ENCODE assay signal across 27 mouse cellular contexts in genomic region chr1:192291286-192291685, GRCm38 (mm10).
A peak's percentile ranks its signal among the peaks of the same experiment; 100 is the strongest.
DNase-seq lines count a peak whose midpoint lies in the region; ATAC-seq and TF ChIP-seq lines count a peak whose summit lies in the region.
"Had no signal": no experiment of that assay in that cellular context is flagged by ENCODE, and none has a peak within 500 bp of the region (broad histone marks: within the 10 kb centered on the region; RNA-seq: fewer than 3 reads in every experiment).

No protein-coding gene starts in this region.

- no peaks in the 10 kb centered on the region for H3K36me3 ChIP-seq in embryonic facial prominence, embryonic 11.5 days (replicated peaks; ENCODE audit: control insufficient read depth, insufficient read depth, low read depth, low read length)
- H3K36me3 ChIP-seq in embryonic facial prominence, embryonic 10.5 days (replicated peaks) = no peaks in the 10 kb centered on the region
- H3K36me3 ChIP-seq in lung, embryonic 14.5 days (ENCODE audit: insufficient read depth) = no peaks in the 10 kb centered on the region
- H3K36me3 ChIP-seq: heart, embryonic 13.5 days; hindbrain, embryonic 13.5 days; liver, embryonic 13.5 days; lung, embryonic 15.5 days; midbrain, embryonic 15.5 days had no signal

- no peak overlapping the region for H3K4me2 ChIP-seq in embryonic facial prominence, embryonic 11.5 days (ENCODE audit: low read depth, low read length)
- H3K4me2 ChIP-seq in lung, embryonic 14.5 days = no peak overlapping the region
- H3K4me2 ChIP-seq: heart, embryonic 13.5 days; hindbrain, embryonic 13.5 days; liver, embryonic 13.5 days; lung, embryonic 15.5 days; midbrain, embryonic 15.5 days had no signal

- no peaks in the 10 kb centered on the region for H3K9me3 ChIP-seq in embryonic facial prominence, embryonic 11.5 days (replicated peaks; ENCODE audit: control insufficient read depth, low read length)
- H3K9me3 ChIP-seq in embryonic facial prominence, embryonic 10.5 days = no peaks in the 10 kb centered on the region
- no peaks in the 10 kb centered on the region for H3K9me3 ChIP-seq in lung, embryonic 14.5 days (ENCODE audit: low read depth, low read length)
- H3K9me3 ChIP-seq: heart, embryonic 13.5 days; hindbrain, embryonic 13.5 days; liver, embryonic 13.5 days; lung, embryonic 15.5 days; megakaryocyte, embryonic 14.5 days; midbrain, embryonic 15.5 days had no signal

- no peaks in the 10 kb centered on the region for H3K4me1 ChIP-seq in embryonic facial prominence, embryonic 11.5 days (ENCODE audit: control insufficient read depth, insufficient read depth, low read length)
- H3K4me1 ChIP-seq in embryonic facial prominence, embryonic 10.5 days = no peaks in the 10 kb centered on the region
- no peaks in the 10 kb centered on the region for H3K4me1 ChIP-seq in lung, embryonic 14.5 days (ENCODE audit: insufficient read depth)
- H3K4me1 ChIP-seq: heart, embryonic 13.5 days; hindbrain, embryonic 13.5 days; liver, embryonic 13.5 days; lung, embryonic 15.5 days; megakaryocyte, embryonic 14.5 days; midbrain, embryonic 15.5 days had no signal

- no peak for ATAC-seq in embryonic facial prominence, embryonic 11.5 days (replicated peaks; ENCODE audit: insufficient number of reproducible peaks, low FRiP score, low TSS enrichment, low read depth)
- ATAC-seq in lung, embryonic 14.5 days (ENCODE audit: insufficient read depth) = no peak
- ATAC-seq: activated CD4-positive, CD25-positive, alpha-beta regulatory T cell, adult 4 months; forebrain, postnatal 0 days; inflammation-experienced regulatory T-cells, adult 6 months; midbrain, embryonic 15.5 days had no signal

- no peak overlapping the region for H3K27ac ChIP-seq in embryonic facial prominence, embryonic 11.5 days (replicated peaks; ENCODE audit: low read depth, low read length)
- no peak overlapping the region for H3K27ac ChIP-seq in embryonic facial prominence, embryonic 10.5 days (replicated peaks)
- H3K27ac ChIP-seq in lung, embryonic 14.5 days (ENCODE audit: low read depth) = no peak overlapping the region
- H3K27ac ChIP-seq: heart, adult 2 months; heart, embryonic 13.5 days; hindbrain, embryonic 13.5 days; layer of hippocampus, adult 2 months; liver, embryonic 13.5 days; lung, embryonic 15.5 days; midbrain, embryonic 15.5 days; stomach, postnatal 0 days had no signal

- 65% methylated on average over 3 of the region's 3 CpGs for WGBS in embryonic facial prominence, embryonic 11.5 days
- WGBS in embryonic facial prominence, embryonic 10.5 days = 70% methylated on average over 3 of the region's 3 CpGs
- WGBS in lung, embryonic 14.5 days = 42% methylated on average over 3 of the region's 3 CpGs

- H3K27me3 ChIP-seq in embryonic facial prominence, embryonic 11.5 days (ENCODE audit: control insufficient read depth, insufficient read depth, low read length) = no peaks in the 10 kb centered on the region
- H3K27me3 ChIP-seq in embryonic facial prominence, embryonic 10.5 days (replicated peaks; ENCODE audit: low read depth, poor library complexity, severe bottlenecking) = no peaks in the 10 kb centered on the region
- no peaks in the 10 kb centered on the region for H3K27me3 ChIP-seq in lung, embryonic 14.5 days (ENCODE audit: insufficient read depth, low read length)
- H3K27me3 ChIP-seq: heart, embryonic 13.5 days; hindbrain, embryonic 13.5 days; liver, embryonic 13.5 days; lung, embryonic 15.5 days; megakaryocyte, embryonic 14.5 days; midbrain, embryonic 15.5 days had no signal

- no peak overlapping the region for H3K4me3 ChIP-seq in embryonic facial prominence, embryonic 11.5 days (ENCODE audit: low read depth, low read length)
- H3K4me3 ChIP-seq in embryonic facial prominence, embryonic 10.5 days = no peak overlapping the region
- H3K4me3 ChIP-seq in lung, embryonic 14.5 days (ENCODE audit: low read depth, low read length) = no peak overlapping the region
- H3K4me3 ChIP-seq: heart, adult 2 months; heart, embryonic 13.5 days; hindbrain, embryonic 13.5 days; layer of hippocampus, adult 2 months; liver, embryonic 13.5 days; lung, embryonic 15.5 days; megakaryocyte, embryonic 14.5 days; midbrain, embryonic 15.5 days; myocyte had no signal

- no peak overlapping the region for H3K9ac ChIP-seq in embryonic facial prominence, embryonic 11.5 days (replicated peaks; ENCODE audit: low read length)
- H3K9ac ChIP-seq in lung, embryonic 14.5 days = no peak overlapping the region
- H3K9ac ChIP-seq: forebrain, postnatal 0 days; heart, embryonic 13.5 days; hindbrain, embryonic 13.5 days; liver, embryonic 13.5 days; lung, embryonic 15.5 days; midbrain, embryonic 15.5 days had no signal

- peak; percentile 12 for DNase-seq in embryonic facial prominence, embryonic 11.5 days (ENCODE audit: low spot score)
- DNase-seq in embryonic facial prominence, embryonic 10.5 days (ENCODE audit: low spot score) = no peak
- DNase-seq in lung, embryonic 14.5 days = peak; percentile 75
- DNase-seq in lung, adult 18-20 months = no peak
- peak; percentile 35 for DNase-seq in embryo, embryonic 10.5 days (ENCODE audit: low spot score)
- peak; percentile 23 for DNase-seq in mesoderm, embryonic 11.5 days (ENCODE audit: low read depth, low spot score)
- no peak for DNase-seq in layer of hippocampus, postnatal 14 days (ENCODE audit: low spot score in 2 of 2)
- DNase-seq: adrenal gland, postnatal 25 days; cerebellum, adult 9-11 months; forebrain, postnatal 0 days; gastrocnemius, postnatal 25 days; heart, adult 2 months; heart, postnatal 14 days; kidney, adult 18-20 months; liver, embryonic 13.5 days; lung, postnatal 36 days; right cerebral cortex, postnatal 14 days had no signal

- TF ChIP-seq CTCF in lung, embryonic 14.5 days (IDR thresholded peaks at IDR 0.05; ENCODE audit: low read depth) = no peak

Comparison
In these comparisons a context has a peak if more than half of its experiments do, and no peak if none do; other contexts are left out.
1. DNase-seq: peak in embryonic facial prominence, embryonic 11.5 days (single experiment), lung, embryonic 14.5 days (single experiment), embryo, embryonic 10.5 days (single experiment) and mesoderm, embryonic 11.5 days (single experiment); none in embryonic facial prominence, embryonic 10.5 days (single experiment), lung, adult 18-20 months (0 of 2) and layer of hippocampus, postnatal 14 days (0 of 2).